In the genomic region with DNA sequence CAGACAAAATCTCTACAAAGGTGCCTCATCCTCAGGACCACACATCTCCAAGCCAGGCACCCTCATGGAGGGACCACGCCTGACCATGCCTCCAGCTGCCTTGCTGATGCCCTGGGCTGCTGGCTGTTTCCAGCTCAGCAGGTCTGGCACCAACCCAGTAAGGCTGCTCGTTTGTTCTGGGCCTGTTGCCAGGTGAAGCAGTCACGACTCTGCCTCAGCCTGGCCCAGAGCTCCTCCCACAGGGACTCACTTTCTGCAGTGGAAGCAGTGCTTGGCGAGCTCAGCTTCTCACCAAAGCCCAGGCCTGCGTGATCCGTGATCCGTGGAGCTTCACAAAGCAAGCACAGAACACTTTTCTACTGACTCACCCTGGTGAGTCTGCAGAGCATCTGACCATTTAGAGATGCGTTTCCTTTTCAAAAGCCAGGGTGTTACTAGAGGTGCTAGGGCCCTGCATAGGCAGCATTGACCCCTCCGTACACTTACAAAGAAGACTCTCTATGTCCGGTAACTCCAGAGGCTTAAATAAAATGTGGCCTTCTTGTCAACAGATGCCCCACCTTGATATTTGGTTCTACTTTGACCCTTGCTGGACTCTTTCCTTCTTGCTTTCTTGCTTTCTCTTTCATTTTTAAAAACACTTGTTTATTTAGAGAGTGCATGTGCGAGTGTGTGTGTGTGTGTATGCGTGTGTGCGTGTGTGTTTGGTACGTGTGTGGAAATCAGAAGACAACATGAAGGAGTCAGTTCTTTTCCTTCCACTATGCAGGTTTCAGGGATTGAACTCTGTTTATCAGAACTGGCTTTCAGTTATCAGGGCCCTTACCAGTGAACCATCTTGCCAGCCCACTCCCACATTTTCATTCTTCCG, we compare ENCODE assay signal across 9 mouse cellular contexts. TPM values are rescaled to one million over a fixed set of nuclear protein-coding genes. Genes with fewer than 3 reads are reported as not detected.
DNase-seq lines count a peak whose midpoint lies in the region; ATAC-seq lines count a peak whose summit lies in the region.
"Had no signal": no experiment of that assay in that cellular context is flagged by ENCODE, and none has a peak within 500 bp of the region (broad histone marks: within the 10 kb centered on the region; RNA-seq: fewer than 3 reads in every experiment).

No protein-coding gene starts in this region.

- 83% methylated on average over 15 of the region's 15 CpGs for WGBS in hindbrain, embryonic 11.5 days

- no peak overlapping the region for H3K4me2 ChIP-seq in hindbrain, embryonic 11.5 days (replicated peaks; ENCODE audit: low read depth, low read length)

- no peaks in the 10 kb centered on the region for H3K27me3 ChIP-seq in hindbrain, embryonic 11.5 days (ENCODE audit: control insufficient read depth, insufficient read depth, low read length)

- H3K4me1 ChIP-seq in hindbrain, embryonic 11.5 days (replicated peaks; ENCODE audit: control insufficient read depth, insufficient read depth, low read length) = no peaks in the 10 kb centered on the region

- H3K9me3 ChIP-seq in hindbrain, embryonic 11.5 days (ENCODE audit: control insufficient read depth, low read length) = no peaks in the 10 kb centered on the region

- H3K36me3 ChIP-seq in hindbrain, embryonic 11.5 days (ENCODE audit: control insufficient read depth, insufficient read depth, low read length) = peaks cover 8% of the 10 kb centered on the region; the same call in 1 of the 2 replicates

- DNase-seq in MN1 (ENCODE audit: low spot score) = peak; percentile 92
- peak; percentile 79 to 87 for DNase-seq in frontal cortex, postnatal 25 days (ENCODE audit: low spot score in 2 of 2)
- DNase-seq in hindbrain, embryonic 11.5 days (ENCODE audit: low spot score) = no peak
- DNase-seq in layer of hippocampus, adult 8-10 months (ENCODE audit: low spot score in 2 of 2) = peak; percentile 86 to 91
- peak; percentile 90 for DNase-seq in lung, postnatal 25 days (ENCODE audit: low spot score)
- DNase-seq in right cerebral cortex, adult 2 months (ENCODE audit: low spot score in 2 of 2) = peak; percentile 88 to 91
- DNase-seq in urinary bladder, postnatal 4 days (ENCODE audit: low spot score in 2 of 2) = peak; percentile 88 to 91

- H3K27ac ChIP-seq in hindbrain, embryonic 11.5 days (ENCODE audit: low read depth, low read length) = no peak overlapping the region

- H3K9ac ChIP-seq in hindbrain, embryonic 11.5 days (ENCODE audit: low read depth, low read length) = no peak overlapping the region

- no peak overlapping the region for H3K4me3 ChIP-seq in hindbrain, embryonic 11.5 days (ENCODE audit: low read depth, low read length)

- ATAC-seq in cerebellum, adult (ENCODE audit: insufficient number of reproducible peaks, low FRiP score, low TSS enrichment) = peak; percentile 90
- ATAC-seq in hindbrain, embryonic 11.5 days (ENCODE audit: low FRiP score) = peak; percentile 69

RNA-seq across cellular contexts. Expression of a gene that starts 15.0 kb away (rescaled TPM):
- polyA plus RNA-seq in hindbrain, embryonic 11.5 days (2014; fragmentation: Nextera tagmentation; extraction: Ambion mirVana) = 0.60 and 1.0 TPM in 2 replicates
- 100 to 1,000 TPM in 2 of 4 experiments, 1 to 10 TPM in 2; 7.5 to 158 (median 61.7) TPM for total RNA-seq in layer of hippocampus, adult 8-10 months (2022)

RNA-seq across cellular contexts. Expression of a gene that starts 25.6 kb away (rescaled TPM):
- polyA plus RNA-seq in hindbrain, embryonic 11.5 days (2014; fragmentation: Nextera tagmentation; extraction: Ambion mirVana) = 55.4 and 66.1 TPM in 2 replicates
- 10 to 100 TPM; 37.1 to 40.9 (median 39.5) TPM for total RNA-seq in layer of hippocampus, adult 8-10 months (2022)

RNA-seq across cellular contexts. Expression of a gene that starts 47.9 kb away (rescaled TPM):
- polyA plus RNA-seq in hindbrain, embryonic 11.5 days (2014; fragmentation: Nextera tagmentation; extraction: Ambion mirVana) = not detected in 2 replicates
- not detected for total RNA-seq in layer of hippocampus, adult 8-10 months (2022)
- polyA plus RNA-seq: gonadal fat pad, adult 2 months had no signal

RNA-seq across cellular contexts. Expression of a gene that starts 58.4 kb away (rescaled TPM):
- polyA plus RNA-seq in hindbrain, embryonic 11.5 days (2014; fragmentation: Nextera tagmentation; extraction: Ambion mirVana) = not detected in 2 replicates
- total RNA-seq in layer of hippocampus, adult 8-10 months (2022) = not detected
- polyA plus RNA-seq: gonadal fat pad, adult 2 months had no signal
